Mouse (Mus musculus): ENCODE data around the gene Anxa6. TPM values are rescaled to one million over a fixed set of nuclear protein-coding genes. Genes with fewer than 3 reads are reported as not detected.

Gene Anxa6
- total RNA-seq, 2 experiments from 2014 or later, result 169 to 172 TPM

GRCm38 (mm10) chr11:55004970-55005502 is 28.2 kb downstream of the Anxa6 start:
- no peak for DNase-seq (ENCODE audit: low spot score in 2 of 2)

GRCm38 (mm10) chr11:54998708-54999107 is 34.5 kb downstream of the Anxa6 start:
- no peak for DNase-seq (ENCODE audit: low spot score in 2 of 2)

GRCm38 (mm10) chr11:54998284-54998683 is 35.0 kb downstream of the Anxa6 start:
- DNase-seq (ENCODE audit: low spot score in 2 of 2), result no peak

- DNase-seq (ENCODE audit: low spot score in 2 of 2), result no peak
These were observed 37.1 kb downstream of the Anxa6 start for GRCm38 (mm10) chr11:54996176-54996575.

- DNase-seq (ENCODE audit: low spot score in 2 of 2), result no peak
These were observed 43.3 kb downstream of the Anxa6 start for GRCm38 (mm10) chr11:54989920-54990319.

GRCm38 (mm10) chr11:54988754-54989349 is 44.4 kb downstream of the Anxa6 start:
- DNase-seq (ENCODE audit: low spot score in 2 of 2), result no peak

GRCm38 (mm10) chr11:54987974-54988373 is 45.3 kb downstream of the Anxa6 start:
- DNase-seq (ENCODE audit: low spot score in 2 of 2), result no peak

- DNase-seq (ENCODE audit: low spot score in 2 of 2), result no peak
These were observed 48.2 kb downstream of the Anxa6 start for GRCm38 (mm10) chr11:54985086-54985485.

GRCm38 (mm10) chr11:54984581-54984980 is 48.7 kb downstream of the Anxa6 start:
- no peak for DNase-seq (ENCODE audit: low spot score in 2 of 2)

GRCm38 (mm10) chr11:54984085-54984484 is 49.2 kb downstream of the Anxa6 start:
- peak; percentile 43 to 57 for DNase-seq (ENCODE audit: low spot score in 2 of 2)

GRCm38 (mm10) chr11:54982520-54982919 is 50.7 kb downstream of the Anxa6 start:
- no peak for DNase-seq (ENCODE audit: low spot score in 2 of 2)

- no peak for DNase-seq (ENCODE audit: low spot score in 2 of 2)
These were observed 51.6 kb downstream of the Anxa6 start for GRCm38 (mm10) chr11:54981630-54982029.

GRCm38 (mm10) chr11:54977385-54977937 is 55.8 kb downstream of the Anxa6 start:
- DNase-seq (ENCODE audit: low spot score in 2 of 2), result no peak

- DNase-seq (ENCODE audit: low spot score in 2 of 2), result no peak
These were observed 56.9 kb downstream of the Anxa6 start for GRCm38 (mm10) chr11:54976351-54976750.

- no peak for DNase-seq (ENCODE audit: low spot score in 2 of 2)
These were observed 57.5 kb downstream of the Anxa6 start for GRCm38 (mm10) chr11:54975756-54976155.

GRCm38 (mm10) chr11:54975340-54975739 is 57.9 kb downstream of the Anxa6 start:
- DNase-seq (ENCODE audit: low spot score in 2 of 2), result no peak

- no peak for DNase-seq (ENCODE audit: low spot score in 2 of 2)
These were observed 58.6 kb downstream of the Anxa6 start for GRCm38 (mm10) chr11:54974639-54975038.

GRCm38 (mm10) chr11:54973481-54974212 is 59.6 kb downstream of the Anxa6 start:
- peak in 1 of 2 experiments; percentile 21 for DNase-seq (ENCODE audit: low spot score in 2 of 2)

GRCm38 (mm10) chr11:54972789-54973188 is 60.5 kb downstream of the Anxa6 start:
- DNase-seq (ENCODE audit: low spot score in 2 of 2), result no peak

GRCm38 (mm10) chr11:54972049-54972723 is 61.1 kb downstream of the Anxa6 start:
- DNase-seq (ENCODE audit: low spot score in 2 of 2), result no peak

GRCm38 (mm10) chr11:54971365-54972048 is 61.7 kb downstream of the Anxa6 start:
- no peak for DNase-seq (ENCODE audit: low spot score in 2 of 2)

Data from adrenal gland, postnatal 4 days (tissue).